Mouse (Mus musculus) liver, adult 2 months (tissue): Measurements from ENCODE around the gene Pgm2.
A peak's percentile ranks its signal among the peaks of the same experiment; 100 is the strongest.

Experiments
- CTCF ChIP-seq: fragments of 200-500 bp; IDR thresholded peaks from 2 replicates; pipeline ENCODE4 v1.5.1; 2011; ENCODE audit warnings: low read depth, low read length, control low read depth
- POLR2A ChIP-seq: fragments of 200-500 bp; IDR thresholded peaks from 2 replicates; pipeline ENCODE4 v1.6.1; 2011; ENCODE audit warnings: low read length, control low read depth; ENCODE audit not compliant: insufficient read depth; ENCODE audit errors: extremely low read depth

GRCm38 (mm10) chr5:64092748-64093292 is at the start of gene Pgm2:
- TF ChIP-seq CTCF = no peak
- peak; percentile 83 for TF ChIP-seq POLR2A
